Mouse (Mus musculus) embryonic stem cell, embryonic (primary cell): ENCODE measurements at regions not wholly inside any gene's neighbourhood (a gene's known extent, or its start where the extent isn't known, plus 50 kb on each side); places are given as distances from the start of the nearest gene placed in this dataset.

Experiments used
- CTCF ChIA-PET, 4 experiments: fragments of 300-600 bp in 2 of 4; fragments of 350-600 bp in 2 of 4; sonication (Branson Sonifier 250); formaldehyde crosslinking; loops; one replicate each; lab custom pipeline; 2022; ENCODE audit warnings: inconsistent platforms in 2 of 4; lab: Charles Lee
- POLR2A ChIA-PET, 4 experiments: fragments of 300-600 bp in 2 of 4; fragments of 350-600 bp in 2 of 4; sonication (Branson Sonifier 250); formaldehyde crosslinking; loops; one replicate each; lab custom pipeline; 2022; ENCODE audit warnings: antibody characterized with exemption in 4 of 4, inconsistent platforms in 1 of 4; lab: Charles Lee

- ChIA-PET POLR2A (interaction anchor here in 1 of 4 experiments (0.7 to 0.9 kb wide), 2 partner anchors 16 to 21 kb away, joined by 3 read pairs; no protein-coding TSS in a partner anchor), CTCF (no interaction called here)
These were observed 212.9 kb downstream of the Mef2c start for GRCm38 (mm10) chr13:83716711-83717171.

- CTCF ChIA-PET = interaction anchor here in 1 of 4 experiments (0.5 kb wide), 1 partner anchor 1047 kb away, joined by 3 read pairs; no protein-coding TSS in a partner anchor
These were observed 213.9 kb downstream of the Mef2c start for GRCm38 (mm10) chr13:83717686-83718210.

DNA sequence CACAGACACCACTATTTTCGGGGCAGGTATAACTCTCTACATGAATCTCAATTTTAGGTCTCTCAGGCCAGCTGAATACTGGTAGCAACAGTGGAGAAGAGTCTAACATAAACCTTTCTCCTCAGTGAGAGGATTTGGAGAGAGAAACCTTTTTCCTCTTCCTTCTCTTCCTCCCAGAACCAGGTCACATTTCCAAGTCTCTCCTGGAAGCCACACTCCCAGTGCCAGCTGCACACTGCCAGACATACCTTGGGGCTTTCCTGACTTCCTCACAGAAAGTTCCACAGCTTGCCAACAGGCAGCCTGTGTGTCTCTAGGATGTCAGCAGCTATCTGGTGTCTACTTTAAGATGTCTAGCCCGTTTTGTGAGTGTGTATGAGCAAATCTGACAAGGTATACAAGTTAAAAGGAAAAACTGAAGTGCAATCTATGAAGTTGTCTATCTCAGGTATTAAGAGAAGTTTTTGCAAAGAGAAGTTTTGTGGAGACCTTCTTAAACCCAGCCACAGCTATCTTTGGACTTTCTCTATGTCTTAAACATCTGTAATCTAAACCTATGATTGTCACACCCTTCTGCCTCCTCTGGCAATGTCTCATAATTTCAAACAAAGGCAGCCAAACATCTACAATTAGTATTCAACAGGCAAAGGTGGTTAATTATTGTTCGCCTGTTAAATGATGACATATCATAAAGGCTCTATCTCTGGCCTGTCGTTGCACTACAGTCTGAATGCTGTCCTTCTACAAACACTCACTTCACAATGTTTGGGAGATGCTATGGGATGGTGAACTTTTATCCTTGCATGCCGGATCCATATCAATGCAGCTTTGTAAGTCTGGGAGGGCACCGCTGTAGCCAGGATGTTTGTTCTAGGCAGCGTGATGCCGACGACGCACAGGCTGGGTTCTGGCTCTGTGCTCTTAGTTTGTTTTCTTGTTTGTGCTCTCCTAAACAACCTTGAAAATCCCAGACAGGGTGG lies 214.9 kb downstream of the Mef2c start:
- POLR2A ChIA-PET = interaction anchor here in 1 of 4 experiments (1.0 to 1.6 kb wide), 2 partner anchors 11 to 503 kb away, joined by 3 to 6 read pairs; partner anchors contain the start of gene Tmem161b
- CTCF ChIA-PET = interaction anchor here in 1 of 4 experiments (0.5 kb wide), 1 partner anchor 1046 kb away, joined by 3 read pairs; no protein-coding TSS in a partner anchor

More at GRCm38 (mm10) chr13:83717686-83718210, 213.9 kb downstream of the Mef2c start:
- POLR2A ChIA-PET = interaction anchor here in 1 of 4 experiments (0.9 to 1.6 kb wide), 2 partner anchors 12 to 15 kb away, joined by 3 to 6 read pairs; no protein-coding TSS in a partner anchor

GRCm38 (mm10) chr13:83719635-83720291 lies 215.9 kb downstream of the Mef2c start:
- ChIA-PET CTCF (no interaction called here), POLR2A (interaction anchor here in 1 of 4 experiments (0.7 to 1.0 kb wide), 2 partner anchors 10 to 502 kb away, joined by 3 read pairs; partner anchors contain the start of gene Tmem161b)

- POLR2A ChIA-PET = interaction anchor here in 1 of 4 experiments (0.7 kb wide), 1 partner anchor 9 kb away, joined by 3 read pairs; no protein-coding TSS in a partner anchor
These were observed 216.5 kb downstream of the Mef2c start for GRCm38 (mm10) chr13:83720352-83720751.

GRCm38 (mm10) chr13:83720883-83721371 lies 217.1 kb downstream of the Mef2c start:
- ChIA-PET POLR2A (interaction anchor here in 2 of 4 experiments (0.6 to 1.4 kb wide), 4 partner anchors 9 to 24 kb away, joined by 3 to 5 read pairs (median 4); no protein-coding TSS in a partner anchor), CTCF (interaction anchor here in 1 of 4 experiments (1.2 kb wide), 1 partner anchor 10 kb away, joined by 3 read pairs; no protein-coding TSS in a partner anchor)

More at GRCm38 (mm10) chr13:83720352-83720751, 216.5 kb downstream of the Mef2c start:
- CTCF ChIA-PET = interaction anchor here in 1 of 4 experiments (1.2 kb wide), 1 partner anchor 10 kb away, joined by 3 read pairs; no protein-coding TSS in a partner anchor

DNA sequence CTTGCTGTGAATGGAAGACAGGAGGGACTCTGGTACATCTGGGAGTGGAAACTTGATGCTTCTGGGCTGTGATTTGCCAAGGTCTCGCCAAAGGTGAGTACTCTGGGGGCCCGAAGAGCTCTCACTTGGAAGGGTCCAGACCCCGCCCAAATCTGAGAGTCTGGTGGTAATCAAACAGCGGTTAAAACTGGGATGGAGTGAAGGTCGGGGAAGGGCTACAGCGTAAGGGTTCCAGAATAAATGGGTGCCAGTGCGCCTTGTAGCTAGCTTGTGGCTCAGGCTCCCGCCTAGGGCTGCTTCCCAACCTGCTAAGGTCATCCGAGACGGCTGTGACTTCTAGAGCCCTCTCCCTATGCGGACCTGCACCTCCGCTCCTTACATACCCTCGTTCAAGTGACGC lies 217.7 kb downstream of the Mef2c start:
- ChIA-PET CTCF (interaction anchor here in 1 of 4 experiments (1.2 kb wide), 1 partner anchor 9 kb away, joined by 3 read pairs; no protein-coding TSS in a partner anchor), POLR2A (interaction anchor here in 2 of 4 experiments (0.6 to 1.4 kb wide), 5 partner anchors 8 to 23 kb away, joined by 3 to 5 read pairs (median 3); no protein-coding TSS in a partner anchor)

DNA sequence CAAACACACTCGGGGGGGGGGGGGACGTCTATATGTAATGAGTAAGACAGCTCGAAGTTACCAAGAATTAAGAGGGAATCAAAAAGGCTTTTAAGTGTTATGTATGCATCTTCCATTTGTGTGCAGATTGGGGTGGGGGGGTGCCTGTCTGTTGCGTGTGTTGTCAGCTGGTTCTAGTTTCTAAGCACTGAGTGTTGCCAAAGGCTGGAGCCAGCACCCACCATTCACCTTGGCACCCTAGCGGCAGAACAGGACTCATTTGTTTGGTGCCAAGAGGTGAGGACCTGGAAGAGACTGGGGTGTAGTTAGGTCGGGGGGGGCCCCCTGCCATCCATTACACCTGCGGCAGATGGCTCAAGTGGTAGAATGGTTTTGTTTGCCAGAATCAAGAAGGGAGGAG lies 218.4 kb downstream of the Mef2c start:
- CTCF ChIA-PET = no interaction called here
- POLR2A ChIA-PET = interaction anchor here in 2 of 4 experiments (1.0 to 1.4 kb wide), 3 partner anchors 7 to 9 kb away, joined by 3 to 4 read pairs (median 3); no protein-coding TSS in a partner anchor

DNA sequence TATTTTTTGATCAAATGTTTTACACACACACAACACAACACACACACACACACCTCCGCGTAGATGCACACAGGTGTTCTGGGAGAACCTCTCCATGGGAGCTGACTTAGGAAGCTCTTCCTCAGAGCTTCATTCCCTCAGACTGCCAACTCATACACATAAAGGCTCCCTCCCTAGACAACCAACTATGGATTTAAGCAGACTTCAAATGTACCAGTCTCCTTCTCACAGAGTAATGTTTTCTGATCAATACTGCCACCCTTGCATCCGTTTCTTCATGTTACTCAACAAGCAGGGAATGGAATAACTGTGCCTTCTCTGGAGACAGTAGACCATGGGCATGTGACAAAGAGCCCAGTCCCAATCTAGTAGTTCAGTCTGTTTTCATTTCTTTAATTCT lies 219.0 kb downstream of the Mef2c start:
- ChIA-PET POLR2A (no interaction called here), CTCF (no interaction called here)

GRCm38 (mm10) chr13:83723396-83723795 lies 219.6 kb downstream of the Mef2c start:
- ChIA-PET POLR2A (no interaction called here), CTCF (interaction anchor here in 2 of 4 experiments (1.1 to 2.2 kb wide), 2 partner anchors 8 to 9 kb away, joined by 4 to 6 read pairs; no protein-coding TSS in a partner anchor)

- POLR2A ChIA-PET = interaction anchor here in 1 of 4 experiments (1.8 kb wide), 1 partner anchor 15 kb away, joined by 4 read pairs; no protein-coding TSS in a partner anchor
- CTCF ChIA-PET = interaction anchor here in 3 of 4 experiments (0.7 to 2.2 kb wide), 4 partner anchors 9 to 531 kb away, joined by 3 to 6 read pairs (median 4); no protein-coding TSS in a partner anchor
These were observed 220.4 kb downstream of the Mef2c start for GRCm38 (mm10) chr13:83724196-83724595.

GRCm38 (mm10) chr13:83724995-83725394 lies 221.2 kb downstream of the Mef2c start:
- CTCF ChIA-PET = interaction anchor here in 3 of 4 experiments (0.7 to 2.2 kb wide), 7 partner anchors 10 to 1033 kb away, joined by 3 to 6 read pairs (median 4); no protein-coding TSS in a partner anchor
- POLR2A ChIA-PET = interaction anchor here in 2 of 4 experiments (0.7 to 1.8 kb wide), 3 partner anchors 14 to 407 kb away, joined by 4 to 7 read pairs (median 7); no protein-coding TSS in a partner anchor

DNA sequence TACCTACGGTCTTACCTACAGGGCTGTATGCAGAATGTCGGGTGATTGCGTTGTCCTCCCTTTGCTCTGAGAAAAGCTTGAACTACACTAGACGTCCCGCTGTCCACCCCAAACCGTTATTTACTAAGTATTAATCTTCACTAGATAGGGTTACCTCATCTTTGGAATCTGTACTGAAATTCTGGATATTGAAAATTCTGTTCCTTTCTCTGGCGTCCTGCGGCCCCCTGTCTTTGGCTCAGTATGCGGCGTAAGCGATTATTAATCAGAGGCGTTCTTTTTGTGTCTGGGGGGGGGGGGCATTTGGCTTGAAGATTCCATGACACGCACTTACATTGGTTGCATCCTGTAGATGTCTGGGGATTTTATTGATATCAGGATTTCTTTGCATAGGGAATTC lies 222.0 kb downstream of the Mef2c start:
- CTCF ChIA-PET = interaction anchor here in 2 of 4 experiments (0.8 to 1.3 kb wide), 2 partner anchors 11 kb away, joined by 4 to 5 read pairs; no protein-coding TSS in a partner anchor

GRCm38 (mm10) chr13:83726346-83726975 lies 222.6 kb downstream of the Mef2c start:
- POLR2A ChIA-PET = interaction anchor here in 1 of 4 experiments (0.6 to 1.8 kb wide), 2 partner anchors 12 to 155 kb away, joined by 3 to 4 read pairs; no protein-coding TSS in a partner anchor

More for the DNA sequence above, 222.0 kb downstream of the Mef2c start:
- POLR2A ChIA-PET = interaction anchor here in 1 of 4 experiments (0.5 to 1.8 kb wide), 4 partner anchors 13 to 560 kb away, joined by 3 to 7 read pairs (median 4); no protein-coding TSS in a partner anchor

DNA sequence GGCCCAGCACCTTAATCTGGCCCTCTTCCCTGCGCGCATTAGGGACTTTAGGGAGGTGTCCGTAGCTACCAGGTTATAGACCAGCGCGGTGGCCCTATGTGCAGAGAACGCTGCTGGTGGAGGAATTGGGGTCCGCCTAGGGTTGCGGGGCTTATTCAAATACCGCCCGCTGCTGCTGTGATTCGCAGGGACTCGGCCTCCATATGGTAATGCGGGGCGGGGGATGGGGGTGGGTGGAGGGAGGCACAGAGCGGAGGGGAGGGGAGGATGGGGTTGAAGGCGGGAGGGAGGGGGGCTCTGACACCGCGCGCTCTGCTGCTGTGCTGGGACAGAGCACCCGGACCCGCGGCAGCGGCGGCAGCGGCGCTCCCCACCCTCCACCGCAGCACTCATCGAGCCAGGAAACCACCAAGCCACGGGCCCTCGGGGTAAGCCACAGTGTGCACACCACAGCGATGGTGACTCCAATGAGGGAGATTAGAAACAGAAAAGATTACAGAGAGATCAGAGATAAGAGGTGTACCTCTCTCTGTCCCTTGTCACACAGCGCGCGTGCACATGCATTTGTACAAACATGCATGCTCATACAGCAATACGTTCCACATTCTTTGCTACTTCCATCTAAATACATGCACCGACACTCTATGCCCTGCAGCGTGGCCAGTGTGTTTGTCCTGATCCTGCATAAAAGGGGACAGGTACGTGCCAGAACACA lies 223.4 kb downstream of the Mef2c start:
- CTCF ChIA-PET = interaction anchor here in 1 of 4 experiments (3.9 kb wide), 1 partner anchor 12 kb away, joined by 10 read pairs; no protein-coding TSS in a partner anchor
- POLR2A ChIA-PET = no interaction called here

More at GRCm38 (mm10) chr13:83726346-83726975, 222.6 kb downstream of the Mef2c start:
- CTCF ChIA-PET = no interaction called here
